Mouse (Mus musculus): ENCODE data around the gene Fgfr2.

The Fgfr2 gene

GRCm38 (mm10) chr7:132365111-132365510 lies 758.0 kb downstream of the Fgfr2 start:
- Histone ChIP-seq H3K9me3 (ENCODE audit: low read length) (no peaks in the 10 kb centered on the region), H3K36me3 (ENCODE audit: insufficient read depth, low read length) (no peaks in the 10 kb centered on the region), H3K4me3 (replicated peaks; ENCODE audit: low read length) (no peak overlapping the region), H3K27me3 (ENCODE audit: insufficient read depth, low read length) (peaks cover 23% of the 10 kb centered on the region), H3K4me1 (replicated peaks; ENCODE audit: low read depth, low read length) (no peaks in the 10 kb centered on the region)
- TF ChIP-seq NANOG (IDR thresholded peaks at IDR 0.05; ENCODE audit: borderline replicate concordance, low read length) (no peak), CTCF (conservative IDR thresholded peaks at IDR 0.05; ENCODE audit: low read length) (no peak), POU5F1 (IDR thresholded peaks at IDR 0.05; ENCODE audit: borderline replicate concordance, low read length) (no peak)

GRCm38 (mm10) chr7:132364506-132364905 lies 758.6 kb downstream of the Fgfr2 start:
- no peak for TF ChIP-seq NANOG (IDR thresholded peaks at IDR 0.05; ENCODE audit: borderline replicate concordance, low read length)
- no peak for TF ChIP-seq CTCF (conservative IDR thresholded peaks at IDR 0.05; ENCODE audit: low read length)
- TF ChIP-seq POU5F1 (IDR thresholded peaks at IDR 0.05; ENCODE audit: borderline replicate concordance, low read length): no peak
- H3K4me3 ChIP-seq (replicated peaks; ENCODE audit: low read length): no peak overlapping the region
- peaks cover 18% of the 10 kb centered on the region; the same call in 1 of the 2 replicates for H3K27me3 ChIP-seq (ENCODE audit: insufficient read depth, low read length)
- H3K9me3 ChIP-seq (ENCODE audit: low read length): no peaks in the 10 kb centered on the region
- H3K36me3 ChIP-seq (ENCODE audit: insufficient read depth, low read length): no peaks in the 10 kb centered on the region
- no peaks in the 10 kb centered on the region for H3K4me1 ChIP-seq (replicated peaks; ENCODE audit: low read depth, low read length)

GRCm38 (mm10) chr7:132360336-132360735 lies 762.8 kb downstream of the Fgfr2 start:
- Histone ChIP-seq H3K9me3 (ENCODE audit: low read length) (peaks cover 9% of the 10 kb centered on the region), H3K27me3 (ENCODE audit: insufficient read depth, low read length) (peaks cover 9% of the 10 kb centered on the region; the same call in 1 of the 2 replicates), H3K4me3 (replicated peaks; ENCODE audit: low read length) (no peak overlapping the region), H3K36me3 (ENCODE audit: insufficient read depth, low read length) (no peaks in the 10 kb centered on the region), H3K4me1 (replicated peaks; ENCODE audit: low read depth, low read length) (peaks cover 13% of the 10 kb centered on the region)
- TF ChIP-seq CTCF (conservative IDR thresholded peaks at IDR 0.05; ENCODE audit: low read length) (no peak), POU5F1 (IDR thresholded peaks at IDR 0.05; ENCODE audit: borderline replicate concordance, low read length) (no peak), NANOG (IDR thresholded peaks at IDR 0.05; ENCODE audit: borderline replicate concordance, low read length) (no peak)

- Histone ChIP-seq H3K27me3 (ENCODE audit: insufficient read depth, low read length) (peaks cover 9% of the 10 kb centered on the region; the same call in 1 of the 2 replicates), H3K36me3 (ENCODE audit: insufficient read depth, low read length) (no peaks in the 10 kb centered on the region), H3K4me1 (replicated peaks; ENCODE audit: low read depth, low read length) (peaks cover 13% of the 10 kb centered on the region), H3K4me3 (replicated peaks; ENCODE audit: low read length) (no peak overlapping the region), H3K9me3 (ENCODE audit: low read length) (peaks cover 9% of the 10 kb centered on the region)
- no peak for TF ChIP-seq NANOG (IDR thresholded peaks at IDR 0.05; ENCODE audit: borderline replicate concordance, low read length)
- no peak for TF ChIP-seq CTCF (conservative IDR thresholded peaks at IDR 0.05; ENCODE audit: low read length)
- no peak for TF ChIP-seq POU5F1 (IDR thresholded peaks at IDR 0.05; ENCODE audit: borderline replicate concordance, low read length)
Observed at GRCm38 (mm10) chr7:132358709-132359108, 764.4 kb downstream of the Fgfr2 start.

GRCm38 (mm10) chr7:132358250-132358649 lies 764.9 kb downstream of the Fgfr2 start:
- Histone ChIP-seq H3K27me3 (ENCODE audit: insufficient read depth, low read length) (peaks cover 9% of the 10 kb centered on the region; the same call in 1 of the 2 replicates), H3K4me3 (replicated peaks; ENCODE audit: low read length) (no peak overlapping the region), H3K4me1 (replicated peaks; ENCODE audit: low read depth, low read length) (peaks cover 13% of the 10 kb centered on the region), H3K9me3 (ENCODE audit: low read length) (peaks cover 9% of the 10 kb centered on the region), H3K36me3 (ENCODE audit: insufficient read depth, low read length) (no peaks in the 10 kb centered on the region)
- TF ChIP-seq CTCF (conservative IDR thresholded peaks at IDR 0.05; ENCODE audit: low read length) (no peak), NANOG (IDR thresholded peaks at IDR 0.05; ENCODE audit: borderline replicate concordance, low read length) (no peak), POU5F1 (IDR thresholded peaks at IDR 0.05; ENCODE audit: borderline replicate concordance, low read length) (no peak)

- H3K4me1 ChIP-seq (replicated peaks; ENCODE audit: low read depth, low read length): peaks cover 13% of the 10 kb centered on the region
- H3K36me3 ChIP-seq (ENCODE audit: insufficient read depth, low read length): no peaks in the 10 kb centered on the region
- TF ChIP-seq POU5F1 (IDR thresholded peaks at IDR 0.05; ENCODE audit: borderline replicate concordance, low read length): no peak
- no peak for TF ChIP-seq NANOG (IDR thresholded peaks at IDR 0.05; ENCODE audit: borderline replicate concordance, low read length)
- no peak for TF ChIP-seq CTCF (conservative IDR thresholded peaks at IDR 0.05; ENCODE audit: low read length)
- H3K4me3 ChIP-seq (replicated peaks; ENCODE audit: low read length): no peak overlapping the region
- peaks cover 9% of the 10 kb centered on the region for H3K9me3 ChIP-seq (ENCODE audit: low read length)
- H3K27me3 ChIP-seq (ENCODE audit: insufficient read depth, low read length): peaks cover 6% of the 10 kb centered on the region; the same call in 1 of the 2 replicates
Observed at GRCm38 (mm10) chr7:132357841-132358237, 765.3 kb downstream of the Fgfr2 start.

- Histone ChIP-seq H3K4me1 (replicated peaks; ENCODE audit: low read depth, low read length) (peaks cover 13% of the 10 kb centered on the region), H3K27me3 (ENCODE audit: insufficient read depth, low read length) (peaks cover 6% of the 10 kb centered on the region; the same call in 1 of the 2 replicates), H3K36me3 (ENCODE audit: insufficient read depth, low read length) (no peaks in the 10 kb centered on the region), H3K4me3 (replicated peaks; ENCODE audit: low read length) (no peak overlapping the region), H3K9me3 (ENCODE audit: low read length) (peaks cover 9% of the 10 kb centered on the region)
- no peak for TF ChIP-seq CTCF (conservative IDR thresholded peaks at IDR 0.05; ENCODE audit: low read length)
- TF ChIP-seq POU5F1 (IDR thresholded peaks at IDR 0.05; ENCODE audit: borderline replicate concordance, low read length): no peak
Observed at GRCm38 (mm10) chr7:132356881-132357840, 766.0 kb downstream of the Fgfr2 start.

- H3K4me1 ChIP-seq (replicated peaks; ENCODE audit: low read depth, low read length): peaks cover 13% of the 10 kb centered on the region
- H3K36me3 ChIP-seq (ENCODE audit: insufficient read depth, low read length): no peaks in the 10 kb centered on the region
- peaks cover 5% of the 10 kb centered on the region; the same call in 1 of the 2 replicates for H3K27me3 ChIP-seq (ENCODE audit: insufficient read depth, low read length)
- no peak overlapping the region for H3K4me3 ChIP-seq (replicated peaks; ENCODE audit: low read length)
- H3K9me3 ChIP-seq (ENCODE audit: low read length): peaks cover 9% of the 10 kb centered on the region
- TF ChIP-seq POU5F1 (IDR thresholded peaks at IDR 0.05; ENCODE audit: borderline replicate concordance, low read length) (no peak), CTCF (conservative IDR thresholded peaks at IDR 0.05; ENCODE audit: low read length) (no peak), NANOG (IDR thresholded peaks at IDR 0.05; ENCODE audit: borderline replicate concordance, low read length) (no peak)
Observed at GRCm38 (mm10) chr7:132356185-132356584, 767.0 kb downstream of the Fgfr2 start.

All from E14TG2a.4 (cell line).